Comparison of ENCODE assay signal across 8 mouse cellular contexts in the genomic region with DNA sequence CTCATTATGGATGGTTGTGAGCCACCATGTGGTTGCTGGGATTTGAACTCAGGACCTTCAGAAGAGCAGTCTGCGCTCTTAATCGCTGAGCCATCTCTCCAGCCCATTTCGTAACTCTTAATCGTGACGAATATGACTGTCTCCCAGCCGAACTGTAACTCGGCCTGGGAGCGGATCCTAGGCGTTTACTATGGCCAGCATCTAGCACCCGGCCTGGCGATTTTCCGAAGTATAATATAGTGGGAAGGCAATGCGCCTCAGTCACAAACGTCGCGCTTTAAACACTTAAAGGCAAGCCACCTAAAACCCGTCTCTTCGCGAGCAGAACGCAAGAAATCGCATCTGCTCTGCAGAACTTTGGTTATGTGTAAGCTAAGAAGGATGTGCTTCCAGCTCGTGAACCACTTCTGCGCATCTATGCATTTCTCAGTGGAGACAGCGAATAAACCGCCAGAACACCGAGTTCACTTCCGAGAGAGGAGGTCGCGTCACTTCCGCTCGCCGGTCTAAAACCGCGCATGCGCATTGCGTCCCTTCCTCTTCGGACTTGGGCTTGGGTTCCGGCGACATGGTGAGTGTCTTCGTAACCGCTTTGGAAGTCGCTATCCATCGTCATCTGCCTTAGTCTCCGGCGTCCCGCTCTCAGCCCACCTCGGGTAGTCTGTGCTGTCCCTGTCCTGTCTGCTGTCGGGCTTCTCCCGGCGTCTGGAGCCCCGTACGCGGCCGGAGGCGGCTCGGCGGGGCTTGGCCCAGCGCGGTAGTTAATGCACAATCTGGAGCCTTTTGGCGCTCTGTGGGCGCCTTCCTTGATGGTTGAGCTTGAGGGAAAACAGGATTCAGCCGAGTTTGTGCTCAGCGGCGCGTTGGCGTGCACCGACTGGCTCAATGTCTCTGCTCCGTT. TPM values are rescaled to one million over a fixed set of nuclear protein-coding genes. Genes with fewer than 3 reads are reported as not detected.
A peak's percentile ranks its signal among the peaks of the same experiment; 100 is the strongest.
DNase-seq lines count a peak whose midpoint lies in the region; ATAC-seq and TF ChIP-seq lines count a peak whose summit lies in the region.

A gene (plus strand): TSS at position 538 of the 901 bp plus-strand sequence.

- H3K4me2 ChIP-seq in hindbrain, embryonic 14.5 days (replicated peaks), result peak within 1 kb of the TSS; percentile 92

- H3K9ac ChIP-seq in hindbrain, embryonic 14.5 days, result peak within 1 kb of the TSS; percentile 77

- peaks cover 37% of the 10 kb centered on the region for H3K36me3 ChIP-seq in hindbrain, embryonic 14.5 days (replicated peaks; ENCODE audit: control insufficient read depth, insufficient read depth)

- peaks cover 14% of the 10 kb centered on the region for H3K4me1 ChIP-seq in hindbrain, embryonic 14.5 days (replicated peaks; ENCODE audit: control insufficient read depth, insufficient read depth, low read length)

- no peaks in the 10 kb centered on the region for H3K9me3 ChIP-seq in hindbrain, embryonic 14.5 days (ENCODE audit: control insufficient read depth, low read length)

- DNase-seq in Patski (ENCODE audit: low read depth, low spot score), result no peak
- peak; percentile 97 for DNase-seq in cerebellum, postnatal 14 days
- peak; percentile 95 for DNase-seq in frontal cortex, postnatal 25 days (ENCODE audit: low spot score in 2 of 2)
- peak; percentile 98 for DNase-seq in hindbrain, embryonic 14.5 days (ENCODE audit: low spot score)
- peak; percentile 94 to 95 for DNase-seq in layer of hippocampus, postnatal 36 days
- DNase-seq in lung, postnatal 36 days, result peak; percentile 97
- DNase-seq in retina, postnatal 1 day, result peak; percentile 98
- DNase-seq in urinary bladder, adult 18-20 months (ENCODE audit: low spot score in 2 of 2), result peak; percentile 91

- no peak for TF ChIP-seq CTCF in Patski (IDR thresholded peaks at IDR 0.05)

- POLR2A ChIA-PET in Patski (lab: Charles Lee), result interaction anchor here (1.3 kb wide), 1 partner anchor 102 kb away, joined by 3 read pairs; no protein-coding TSS in a partner anchor

- peak within 1 kb of the TSS; percentile 75 for H3K27ac ChIP-seq in hindbrain, embryonic 14.5 days

- peak; percentile 60 for ATAC-seq in Patski
- peak; percentile 95 for ATAC-seq in hindbrain, embryonic 14.5 days (ENCODE audit: low FRiP score)

- CTCF ChIA-PET in Patski (lab: Charles Lee), result no interaction called here

- in situ Hi-C loops in Patski (cut with MboI; ENCODE audit: low pct_unique_long_range_greater_than_20kb), result loop anchor here (10.0 to 25.0 kb wide), 3 partner anchors 124 to 1126 kb away; a partner anchor contains a TSS

- peak within 1 kb of the TSS; percentile 56 for H3K4me3 ChIP-seq in hindbrain, embryonic 14.5 days (replicated peaks; ENCODE audit: low read length)

- 4% methylated on average over 68 of the region's 68 CpGs for WGBS in hindbrain, embryonic 14.5 days

- H3K27me3 ChIP-seq in Patski, result no peaks in the 10 kb centered on the region
- H3K27me3 ChIP-seq in hindbrain, embryonic 14.5 days (ENCODE audit: control insufficient read depth, insufficient read depth, low read length), result no peaks in the 10 kb centered on the region

RNA-seq across cellular contexts. Expression of the gene that starts here (rescaled TPM):
- 628 TPM for polyA plus RNA-seq in Patski (2021)
- 1,010 and 1,289 TPM in 2 replicates for polyA plus RNA-seq in hindbrain, embryonic 14.5 days (2014; fragmentation: Nextera tagmentation; extraction: Ambion mirVana)
- total RNA-seq in layer of hippocampus, postnatal 36 days (2021), result 100 to 1,000 TPM; 568 to 629 TPM
